Mouse (Mus musculus): ENCODE data around the gene Olfr809. TPM values are rescaled to one million over a fixed set of nuclear protein-coding genes. Genes with fewer than 3 reads are reported as not detected.

Gene Olfr809
- polyA plus RNA-seq (2012; ENCODE audit: low replicate concordance): not detected in 2 replicates

GRCm38 (mm10) chr10:129774338-129774737, at the start of gene Olfr809:
Olfr809 (plus strand) TSS chr10:129774638.

GRCm38 (mm10) chr10:129729275-129729674, 45.2 kb upstream of the Olfr809 start, which contains the start of gene Olfr805:
Olfr805 (minus strand) TSS chr10:129729375.

GRCm38 (mm10) chr10:129741821-129742220, 32.6 kb upstream of the Olfr809 start, which contains the start of gene Olfr806:
Olfr806 (minus strand) TSS chr10:129741921.

GRCm38 (mm10) chr10:129757693-129758092, 16.7 kb upstream of the Olfr809 start, which contains the start of gene Olfr807:
Olfr807 (minus strand) TSS chr10:129757793.

GRCm38 (mm10) chr10:129765182-129765581, 9.3 kb upstream of the Olfr809 start, which contains the start of gene Olfr808:
Olfr808 (plus strand) TSS chr10:129765482.

GRCm38 (mm10) chr10:129794817-129795216, 20.4 kb downstream of the Olfr809 start, which contains the start of gene Olfr810:
Olfr810 (minus strand) TSS chr10:129794917.

GRCm38 (mm10) chr10:129804296-129804695, 29.9 kb downstream of the Olfr809 start, which contains the start of gene Olfr811:
Olfr811 (minus strand) TSS chr10:129804396.

Other genes with a start within 250 kb of the Olfr809 start
- not detected in 2 replicates for gene Olfr792, start 235.5 kb upstream of the Olfr809 start, polyA plus RNA-seq (2012; ENCODE audit: low replicate concordance)
- not detected in 2 replicates for gene Olfr794, start 207.0 kb upstream of the Olfr809 start, polyA plus RNA-seq (2012; ENCODE audit: low replicate concordance)
- gene Olfr796, start 162.1 kb upstream of the Olfr809 start, polyA plus RNA-seq (2012; ENCODE audit: low replicate concordance): not detected in 2 replicates
- gene Olfr798, start 146.7 kb upstream of the Olfr809 start, polyA plus RNA-seq (2012; ENCODE audit: low replicate concordance): not detected in 2 replicates
- not detected in 2 replicates for gene Olfr799, start 137.2 kb upstream of the Olfr809 start, polyA plus RNA-seq (2012; ENCODE audit: low replicate concordance)
- not detected in 2 replicates for gene Olfr800, start 116.9 kb upstream of the Olfr809 start, polyA plus RNA-seq (2012; ENCODE audit: low replicate concordance)
- not detected in 2 replicates for gene Olfr801, start 100.8 kb upstream of the Olfr809 start, polyA plus RNA-seq (2012; ENCODE audit: low replicate concordance)
- gene Olfr802, start 86.5 kb upstream of the Olfr809 start, polyA plus RNA-seq (2012; ENCODE audit: low replicate concordance): 0.15 TPM in 1 of 2 replicates, not detected in the other
- not detected in 2 replicates for gene Olfr803, start 80.4 kb upstream of the Olfr809 start, polyA plus RNA-seq (2012; ENCODE audit: low replicate concordance)
- not detected in 2 replicates for gene Olfr804, start 71.4 kb upstream of the Olfr809 start, polyA plus RNA-seq (2012; ENCODE audit: low replicate concordance)
- gene Olfr805, start 45.3 kb upstream of the Olfr809 start, polyA plus RNA-seq (2012; ENCODE audit: low replicate concordance): not detected in 2 replicates
- gene Olfr806, start 32.7 kb upstream of the Olfr809 start, polyA plus RNA-seq (2012; ENCODE audit: low replicate concordance): not detected in 2 replicates
- not detected in 2 replicates for gene Olfr807, start 16.8 kb upstream of the Olfr809 start, polyA plus RNA-seq (2012; ENCODE audit: low replicate concordance)
- not detected in 2 replicates for gene Olfr808, start 9.2 kb upstream of the Olfr809 start, polyA plus RNA-seq (2012; ENCODE audit: low replicate concordance)
- gene Olfr810, start 20.3 kb downstream of the Olfr809 start, polyA plus RNA-seq (2012; ENCODE audit: low replicate concordance): not detected in 2 replicates
- not detected in 2 replicates for gene Olfr811, start 29.8 kb downstream of the Olfr809 start, polyA plus RNA-seq (2012; ENCODE audit: low replicate concordance)
- not detected in 2 replicates for gene Olfr812, start 71.5 kb downstream of the Olfr809 start, polyA plus RNA-seq (2012; ENCODE audit: low replicate concordance)
- gene Olfr813, start 80.7 kb downstream of the Olfr809 start, polyA plus RNA-seq (2012; ENCODE audit: low replicate concordance): not detected in 2 replicates
- gene Olfr814, start 105.2 kb downstream of the Olfr809 start, polyA plus RNA-seq (2012; ENCODE audit: low replicate concordance): not detected in 2 replicates
- gene Olfr815, start 131.2 kb downstream of the Olfr809 start, polyA plus RNA-seq (2012; ENCODE audit: low replicate concordance): not detected in 2 replicates
- not detected in 2 replicates for gene Olfr816, start 141.0 kb downstream of the Olfr809 start, polyA plus RNA-seq (2012; ENCODE audit: low replicate concordance)
- not detected in 2 replicates for gene Olfr818, start 174.5 kb downstream of the Olfr809 start, polyA plus RNA-seq (2012; ENCODE audit: low replicate concordance)
- gene Olfr819, start 192.6 kb downstream of the Olfr809 start, polyA plus RNA-seq (2012; ENCODE audit: low replicate concordance): not detected in 2 replicates
- not detected in 2 replicates for gene Olfr247, start 201.5 kb downstream of the Olfr809 start, polyA plus RNA-seq (2012; ENCODE audit: low replicate concordance)
- gene Gm10310, start 210.4 kb downstream of the Olfr809 start, polyA plus RNA-seq (2012; ENCODE audit: low replicate concordance): not detected in 2 replicates
- gene Olfr820, start 238.0 kb downstream of the Olfr809 start, polyA plus RNA-seq (2012; ENCODE audit: low replicate concordance): not detected in 2 replicates

Data from hematopoietic multipotent progenitor cell, adult 10-12 weeks (in vitro differentiated cells).